8 mouse cellular contexts compared by ENCODE assay signal in genomic region chr13:49460692-49461414, GRCm38 (mm10). TPM values are rescaled to one million over a fixed set of nuclear protein-coding genes. Genes with fewer than 3 reads are reported as not detected.
DNase-seq lines count a peak whose midpoint lies in the region; ATAC-seq and TF ChIP-seq lines count a peak whose summit lies in the region.

No protein-coding gene starts in this region.

- no peak overlapping the region for H3K4me3 ChIP-seq in kidney, adult 2 months (ENCODE audit: insufficient read depth, low read depth, low read length)
- no peak overlapping the region for H3K4me3 ChIP-seq in forebrain, embryonic 16.5 days (replicated peaks; ENCODE audit: low read length)

- TF ChIP-seq CTCF in kidney, adult 2 months (conservative IDR thresholded peaks at IDR 0.05; ENCODE audit: insufficient read depth, insufficient read length, low read depth, low read length): no peak

- no peaks in the 10 kb centered on the region for H3K9me3 ChIP-seq in forebrain, embryonic 16.5 days (ENCODE audit: control insufficient read depth, low read length)

- peaks cover 10% of the 10 kb centered on the region for H3K4me1 ChIP-seq in kidney, adult 2 months (ENCODE audit: control insufficient read depth, insufficient read depth, low read length)
- H3K4me1 ChIP-seq in forebrain, embryonic 16.5 days (replicated peaks; ENCODE audit: control insufficient read depth, insufficient read depth, low read length): no peaks in the 10 kb centered on the region

- no peak overlapping the region for H3K4me2 ChIP-seq in forebrain, embryonic 16.5 days (ENCODE audit: low read length)

- DNase-seq in adrenal gland, postnatal 10 days: peak; percentile 36
- DNase-seq in adrenal gland, adult 18-20 months (ENCODE audit: low spot score in 2 of 2): no peak
- peak; percentile 20 for DNase-seq in kidney, adult 2 months
- no peak for DNase-seq in kidney, adult 8-10 months
- peak; percentile 57 for DNase-seq in gastrocnemius, postnatal 14 days
- DNase-seq in lung, postnatal 36 days: peak; percentile 50
- no peak for DNase-seq in cerebellum, adult 9-10 months

- ATAC-seq in forebrain, embryonic 16.5 days: no peak

- no peak overlapping the region for H3K9ac ChIP-seq in forebrain, embryonic 16.5 days (replicated peaks; ENCODE audit: low read depth, low read length)

- 64% methylated on average over 5 of the region's 5 CpGs for WGBS in kidney, adult 2 months
- WGBS in forebrain, embryonic 16.5 days: 81% methylated on average over 5 of the region's 5 CpGs

- TF ChIP-seq POLR2A in kidney, adult 2 months (IDR thresholded peaks at IDR 0.05; ENCODE audit: low read depth, low read length): no peak

- intact Hi-C loops in gastrocnemius, postnatal 14 days (cut with DNase I; ENCODE audit: low total_unique reads): no loop called here

- no peaks in the 10 kb centered on the region for H3K27me3 ChIP-seq in kidney, adult 2 months (replicated peaks; ENCODE audit: control insufficient read depth, insufficient read depth, low read length)
- no peaks in the 10 kb centered on the region for H3K27me3 ChIP-seq in forebrain, embryonic 16.5 days (replicated peaks; ENCODE audit: control insufficient read depth, insufficient read depth, low read length)

- H3K36me3 ChIP-seq in kidney, adult 2 months (ENCODE audit: control insufficient read depth, insufficient read depth, low read length): no peaks in the 10 kb centered on the region
- H3K36me3 ChIP-seq in forebrain, embryonic 16.5 days (ENCODE audit: control insufficient read depth, insufficient read depth): peaks cover 12% of the 10 kb centered on the region; the same call in 1 of the 2 replicates

- H3K27ac ChIP-seq in kidney, adult 2 months (ENCODE audit: insufficient read depth, low read depth, low read length): peak overlapping the region; percentile 15
- H3K27ac ChIP-seq in forebrain, embryonic 16.5 days (ENCODE audit: low read length): no peak overlapping the region

RNA-seq across cellular contexts. Expression of gene Tes3-ps, which starts 32.3 kb away (rescaled TPM):
- 1 to 10 TPM; 1.1 to 1.3 TPM for total RNA-seq in adrenal gland, postnatal 10 days (2021)
- total RNA-seq in adrenal gland, adult 18-20 months (2021): 1 to 10 TPM; 1.0 to 1.1 TPM
- not detected in 2 replicates for polyA plus RNA-seq in kidney, adult 2 months (2012; rRNA removed)
- total RNA-seq in gastrocnemius, postnatal 14 days (2021): 1 to 10 TPM; 1.7 to 2.1 TPM
- 0.58 and 0.61 TPM in 2 replicates for polyA plus RNA-seq in forebrain, embryonic 16.5 days (2015; fragmentation: Nextera tagmentation; extraction: Ambion mirVana)

RNA-seq across cellular contexts. Expression of gene Ippk, which starts 39.8 kb away (rescaled TPM):
- total RNA-seq in adrenal gland, postnatal 10 days (2021): 10 to 100 TPM; 13.1 to 23.5 TPM
- 10 to 100 TPM; 35.9 to 44.8 TPM for total RNA-seq in adrenal gland, adult 18-20 months (2021)
- 6.5 and 7.1 TPM in 2 replicates for polyA plus RNA-seq in kidney, adult 2 months (2012; rRNA removed)
- 1 to 10 TPM; 5.1 to 6.6 TPM for total RNA-seq in gastrocnemius, postnatal 14 days (2021)
- polyA plus RNA-seq in forebrain, embryonic 16.5 days (2015; fragmentation: Nextera tagmentation; extraction: Ambion mirVana): 16.9 and 17.3 TPM in 2 replicates

RNA-seq across cellular contexts. Expression of gene Ecm2, which starts 43.8 kb away (rescaled TPM):
- 10 to 100 TPM; 10.0 to 10.9 TPM for total RNA-seq in adrenal gland, postnatal 10 days (2021)
- 1 to 10 TPM; 6.2 to 8.9 TPM for total RNA-seq in adrenal gland, adult 18-20 months (2021)
- 2.0 and 3.0 TPM in 2 replicates for polyA plus RNA-seq in kidney, adult 2 months (2012; rRNA removed)
- 10 to 100 TPM; 17.1 to 20.1 TPM for total RNA-seq in gastrocnemius, postnatal 14 days (2021)
- 1.5 and 1.6 TPM in 2 replicates for polyA plus RNA-seq in forebrain, embryonic 16.5 days (2015; fragmentation: Nextera tagmentation; extraction: Ambion mirVana)

Comparison
In these comparisons a context has a peak if more than half of its experiments do, and no peak if none do; other contexts are left out.
1. DNase-seq: peak in adrenal gland, postnatal 10 days (single experiment), kidney, adult 2 months (single experiment), gastrocnemius, postnatal 14 days (single experiment) and lung, postnatal 36 days (single experiment); none in adrenal gland, adult 18-20 months (0 of 2), kidney, adult 8-10 months (0 of 2) and cerebellum, adult 9-10 months (single experiment).